Mouse (Mus musculus) megakaryocyte, embryonic 14.5 days (primary cell): ENCODE data around the gene Ncaph2.

ENCODE experiments used
- FLI1 ChIP-seq: IDR thresholded peaks from 2 replicates; pipeline ENCODE4 v1.6.1; 2012; ENCODE audit warnings: low read length, inconsistent platforms, mixed read lengths
- GATA1 ChIP-seq: IDR thresholded peaks from 3 replicates; pipeline ENCODE4 v1.6.1; 2012; ENCODE audit warnings: mixed read lengths, low read length, inconsistent platforms, borderline replicate concordance

DNA sequence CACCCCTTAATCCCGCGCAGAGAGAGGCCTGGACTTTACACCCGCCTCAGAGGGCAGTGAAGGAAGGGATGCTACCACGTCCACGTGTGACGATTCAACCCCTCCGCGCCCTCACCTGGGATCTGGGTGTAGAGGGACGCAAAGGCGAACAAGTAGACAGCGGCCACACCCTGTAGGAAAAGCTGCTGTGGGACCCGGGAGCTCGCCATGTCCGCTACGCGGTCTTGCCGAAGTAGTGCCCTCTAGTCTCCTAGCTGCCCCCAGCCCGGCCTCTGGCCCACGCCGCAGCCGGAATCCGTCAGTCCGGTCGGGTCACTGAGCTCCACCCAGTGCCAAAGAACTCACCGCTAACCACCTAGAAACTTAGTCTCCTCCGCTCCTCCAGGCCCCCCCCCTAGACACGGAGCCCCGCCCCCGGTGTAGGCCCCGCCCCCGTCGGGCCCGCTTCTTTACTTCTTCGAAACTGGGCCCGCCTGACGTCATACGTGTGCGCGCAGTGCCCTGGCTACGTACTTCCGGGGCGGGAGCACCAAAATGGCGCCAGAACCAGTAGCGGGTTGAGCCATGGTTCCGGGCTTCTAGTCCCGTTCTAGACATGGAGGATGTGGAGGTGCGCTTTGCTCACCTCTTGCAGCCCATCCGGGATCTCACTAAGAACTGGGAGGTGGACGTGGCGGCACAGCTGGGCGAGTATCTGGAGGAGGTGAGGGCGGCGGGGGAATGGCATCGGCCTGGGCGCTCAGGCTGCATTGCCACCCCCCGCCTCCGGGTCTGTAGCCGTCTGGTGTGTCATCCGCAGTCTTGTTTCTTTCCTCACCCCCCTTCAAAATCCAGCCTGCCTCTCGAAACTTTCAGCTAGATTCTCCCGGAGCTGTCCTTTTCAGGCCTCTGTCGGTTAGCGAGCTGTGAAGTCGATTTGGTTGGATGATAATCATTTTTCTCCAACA lies at the start of gene Ncaph2, which contains the start of gene Lmf2:
- TF ChIP-seq GATA1 (no peak), FLI1 (peak; percentile 54; the same call in 1 of the 2 replicates)
